Mouse (Mus musculus): ENCODE measurements around the gene Adam11.
A peak's percentile ranks its signal among the peaks of the same experiment; 100 is the strongest.
"Not testable (repeated sequence)": the region's sequence is repeated elsewhere in the genome, so short reads cannot be mapped to it uniquely, and the experiment has no call there.

Adam11 gene

DNA sequence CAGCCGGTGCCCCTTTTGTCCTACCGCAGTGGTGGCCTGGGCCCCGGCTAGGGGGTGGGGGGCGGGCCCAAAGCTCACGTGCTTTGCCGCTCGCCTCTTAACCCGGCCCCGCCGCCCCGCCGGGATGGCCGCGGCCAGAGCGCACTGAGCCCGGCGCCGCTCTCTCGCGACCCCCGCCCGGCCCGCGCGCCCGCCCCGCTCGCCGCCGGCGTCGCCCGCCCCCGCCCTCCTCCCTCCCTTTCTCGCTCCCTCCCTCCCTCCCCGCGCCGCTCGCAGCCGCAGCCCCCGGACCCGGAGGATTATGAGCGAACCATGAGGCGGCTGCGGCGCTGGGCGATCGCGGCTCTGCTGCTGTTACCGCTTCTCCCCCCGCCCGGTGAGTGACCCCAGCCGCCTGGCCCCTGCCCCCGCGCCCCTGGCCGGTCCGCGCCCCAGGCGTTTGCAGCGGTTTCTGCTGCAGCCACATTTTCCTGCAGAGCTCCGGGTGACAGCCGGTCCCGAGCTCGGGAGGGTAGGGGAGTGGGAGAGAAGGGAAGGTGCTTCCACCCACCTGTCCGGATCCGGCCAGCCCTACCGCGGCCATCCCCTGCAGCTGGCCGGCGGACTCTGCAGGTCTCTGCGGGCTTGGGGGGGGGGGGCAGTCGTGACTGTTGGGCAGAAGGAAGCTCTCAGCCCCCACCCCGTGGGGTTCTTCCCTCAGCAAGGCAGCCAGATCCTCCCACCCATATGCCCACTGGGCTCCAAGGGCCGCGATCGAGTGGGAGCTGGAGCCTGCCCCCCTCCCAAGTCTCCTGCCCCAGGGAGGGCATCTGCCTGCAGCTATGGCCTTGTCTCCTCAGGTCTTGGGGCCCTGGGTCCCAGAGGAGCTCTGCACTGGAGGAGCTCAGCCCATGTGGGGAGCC is at the start of gene Adam11:
TSS of gene Adam11 (plus strand) at position 131 of the 902 bp plus-strand sequence.
- DNase-seq = peak; percentile 70 to 80

DNA sequence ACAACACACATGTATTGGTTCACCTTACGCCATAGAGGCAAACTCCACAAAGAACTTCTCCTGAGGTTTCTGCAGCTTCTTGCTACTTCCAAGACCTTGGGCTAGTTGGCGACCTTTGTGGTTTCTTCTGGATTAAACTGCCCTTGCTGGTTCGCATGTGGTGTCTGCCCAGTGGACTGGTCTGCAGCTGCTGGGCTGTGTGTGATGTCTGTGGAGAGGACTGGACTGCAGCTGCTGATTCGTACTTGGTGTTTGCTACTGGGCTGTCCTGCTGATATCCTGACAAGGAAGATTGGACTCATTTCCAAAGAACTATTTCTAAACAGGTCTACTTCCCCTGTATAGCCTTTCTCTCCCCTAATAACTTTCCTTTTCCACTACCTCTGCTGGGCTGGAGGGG is 48.8 kb upstream of the Adam11 start:
- no peak for DNase-seq

DNA sequence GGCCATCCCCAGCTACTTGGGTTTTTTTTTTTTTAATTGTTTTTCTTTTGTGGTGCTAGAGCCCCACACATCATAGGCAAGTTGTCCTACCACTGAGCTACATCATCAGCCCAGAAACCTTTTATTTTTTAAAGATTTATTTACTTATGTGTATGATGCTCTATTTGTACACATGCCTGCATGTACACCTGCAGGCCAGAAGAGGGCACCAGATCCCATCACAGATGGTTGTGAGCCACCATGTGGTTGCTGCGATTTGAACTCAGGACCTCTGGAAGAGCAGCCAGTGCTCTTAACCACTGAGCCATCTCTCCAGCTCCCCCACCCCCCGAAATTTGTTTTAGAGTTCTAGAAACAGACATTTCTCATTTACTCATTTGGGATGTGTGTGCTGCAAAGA is 46.7 kb upstream of the Adam11 start:
- not testable (repeated sequence) for DNase-seq

DNA sequence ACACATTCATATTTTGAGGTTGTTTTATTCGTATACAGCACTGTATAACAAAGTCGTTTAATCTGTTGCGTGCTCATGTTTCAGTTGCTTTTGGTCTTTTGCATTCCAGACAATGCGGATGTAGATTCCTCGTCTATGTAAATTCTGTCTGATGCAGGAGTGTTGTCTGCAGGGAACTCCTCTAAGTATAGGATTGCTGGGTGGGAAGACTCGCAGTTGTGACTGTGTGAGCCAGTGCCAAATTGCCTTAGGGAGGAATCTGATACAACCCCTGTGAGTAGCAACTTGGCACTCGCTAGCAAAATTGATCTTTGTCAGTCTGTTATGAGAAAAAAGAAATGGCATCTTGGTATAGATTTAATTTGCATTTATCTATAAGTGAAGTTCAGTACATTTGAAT is 45.1 kb upstream of the Adam11 start:
- DNase-seq = no peak

DNA sequence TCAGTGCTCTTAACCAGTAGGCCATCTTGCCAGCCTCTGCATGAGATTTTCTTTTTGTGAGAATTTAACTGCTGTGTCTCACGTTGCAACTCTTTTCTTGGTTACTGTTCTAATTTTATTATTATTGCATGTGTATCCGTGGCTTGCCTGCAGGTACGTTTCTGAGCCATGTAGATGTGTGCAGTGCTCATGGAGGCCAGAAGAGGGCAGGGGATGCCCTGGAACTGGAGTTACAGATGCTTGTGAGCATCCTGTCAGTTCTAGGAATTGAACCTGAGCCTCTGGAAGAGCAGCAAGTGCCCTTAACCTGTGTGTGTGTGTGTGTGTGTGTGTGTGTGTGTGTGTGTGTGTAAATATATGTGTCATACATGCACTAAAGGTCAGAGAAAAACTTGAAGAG is 35.7 kb upstream of the Adam11 start:
- DNase-seq = peak in 1 of 2 experiments; percentile 60

DNA sequence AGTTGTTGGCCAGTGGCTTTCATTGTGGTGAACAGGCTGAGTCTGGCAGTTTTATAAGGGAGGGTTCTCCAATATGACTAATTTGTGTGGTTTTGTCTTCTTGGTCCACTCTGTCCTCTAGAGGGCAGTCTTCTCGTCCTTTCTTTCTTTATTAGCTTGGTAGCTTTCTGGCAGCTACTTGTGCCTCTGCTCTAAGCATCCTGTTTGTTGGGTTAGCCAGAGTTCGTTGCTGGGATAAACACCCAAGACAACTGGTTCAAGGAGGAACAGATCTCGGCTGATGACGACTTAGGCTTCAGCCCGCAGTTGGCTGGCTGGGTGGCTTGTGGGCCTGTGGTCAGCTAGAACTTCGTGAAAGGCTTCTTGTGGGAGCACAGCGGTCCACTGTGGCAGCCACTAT is 32.6 kb upstream of the Adam11 start:
- peak; percentile 52 to 65 for DNase-seq

GRCm38 (mm10) chr11:102729835-102730234 is 31.4 kb upstream of the Adam11 start:
- no peak for DNase-seq

GRCm38 (mm10) chr11:102731366-102731765 is 29.9 kb upstream of the Adam11 start:
- peak; percentile 69 to 77 for DNase-seq

DNA sequence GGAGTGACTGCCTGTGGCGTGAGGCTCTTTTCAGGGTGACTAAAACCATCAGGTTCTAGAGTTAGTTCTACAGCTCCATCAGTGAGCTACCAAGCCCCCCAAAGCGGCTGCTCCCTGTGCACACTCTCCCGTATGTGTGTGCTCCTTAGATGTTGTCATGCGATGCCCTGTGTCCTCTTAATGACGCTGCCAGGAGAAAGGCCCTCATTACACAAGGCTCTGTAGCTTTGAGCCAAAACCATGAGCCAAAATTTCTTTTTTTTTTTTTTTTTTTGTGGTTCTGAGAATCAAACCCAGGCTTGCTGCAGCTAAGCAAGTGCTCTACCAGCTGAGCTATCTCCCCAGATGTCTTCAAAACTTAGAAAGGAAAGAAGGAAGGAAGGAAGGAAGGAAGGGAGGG is 28.1 kb upstream of the Adam11 start:
- no peak for DNase-seq

- no peak for DNase-seq
Observed at GRCm38 (mm10) chr11:102734961-102735360, 26.3 kb upstream of the Adam11 start.

- peak in 1 of 2 experiments; percentile 39 for DNase-seq
Observed at GRCm38 (mm10) chr11:102738046-102738445, 23.2 kb upstream of the Adam11 start.

- peak; percentile 87 to 88 for DNase-seq
Observed at GRCm38 (mm10) chr11:102739278-102739966, 21.8 kb upstream of the Adam11 start.

DNA sequence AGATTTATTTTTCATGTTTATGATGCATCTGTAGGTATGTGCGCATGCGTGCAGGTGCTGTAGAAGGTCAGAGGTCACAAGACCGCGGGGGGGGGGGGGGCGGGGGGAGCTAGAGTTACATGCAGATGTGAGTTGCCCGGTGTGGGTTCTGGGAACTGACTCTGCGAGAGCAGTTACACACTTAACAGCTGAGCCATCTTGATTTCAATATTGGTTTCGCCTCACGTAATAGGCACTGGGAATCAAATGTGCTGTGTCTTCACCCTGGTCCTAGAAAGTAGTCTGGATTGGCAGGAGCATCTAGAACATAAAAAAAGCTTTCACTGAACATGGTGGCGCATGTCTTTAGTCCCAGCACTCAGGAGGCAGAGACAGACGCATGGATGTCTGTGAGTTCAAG is 20.6 kb upstream of the Adam11 start:
- DNase-seq = no peak

DNA sequence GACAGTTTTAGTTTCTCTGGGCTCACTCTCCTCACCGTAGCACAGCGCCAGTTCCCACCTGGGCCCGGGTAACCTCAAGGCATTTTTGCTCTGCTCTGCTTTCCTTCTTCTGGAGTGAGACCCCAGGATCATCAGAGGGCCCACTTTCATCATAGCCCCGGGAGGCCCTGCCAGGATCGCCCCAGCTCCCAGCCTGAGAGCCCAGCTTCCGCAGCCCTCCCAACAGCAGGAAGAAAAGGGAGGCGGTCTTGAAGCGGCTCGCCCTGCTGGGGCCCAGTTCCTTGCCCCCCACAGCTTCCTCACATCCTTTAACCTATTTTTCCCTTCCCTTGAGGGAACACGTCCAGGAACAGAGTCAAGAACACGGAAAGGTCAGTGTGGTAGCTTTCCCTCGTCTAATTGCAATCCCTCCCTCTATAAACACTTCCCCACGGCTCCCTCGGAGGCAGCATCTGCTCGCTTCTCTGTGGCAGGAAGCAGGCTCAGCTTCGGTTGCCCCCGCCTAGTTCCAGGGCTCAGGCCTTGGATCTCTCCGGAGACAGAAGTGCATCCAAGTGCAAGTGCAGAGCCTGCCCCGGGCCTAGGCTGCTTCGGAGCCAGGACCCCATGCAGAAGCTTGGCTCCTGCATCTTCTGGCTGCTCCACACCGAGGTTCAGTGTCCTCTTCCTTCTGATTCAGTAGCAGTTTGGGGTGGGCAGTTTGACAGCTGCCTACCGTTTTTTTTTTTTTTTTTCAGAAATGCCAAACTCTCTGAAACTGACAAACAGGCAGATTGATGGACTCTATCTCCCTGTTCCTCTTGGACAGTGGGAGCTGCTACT is 19.9 kb upstream of the Adam11 start:
- peak; percentile 90 to 92 for DNase-seq

GRCm38 (mm10) chr11:102742066-102742465 is 19.2 kb upstream of the Adam11 start:
- peak; percentile 49 to 60 for DNase-seq

GRCm38 (mm10) chr11:102742843-102743242 is 18.4 kb upstream of the Adam11 start:
- peak; percentile 51 to 57 for DNase-seq

GRCm38 (mm10) chr11:102744746-102745145 is 16.5 kb upstream of the Adam11 start:
- peak in 1 of 2 experiments; percentile 41 for DNase-seq

DNA sequence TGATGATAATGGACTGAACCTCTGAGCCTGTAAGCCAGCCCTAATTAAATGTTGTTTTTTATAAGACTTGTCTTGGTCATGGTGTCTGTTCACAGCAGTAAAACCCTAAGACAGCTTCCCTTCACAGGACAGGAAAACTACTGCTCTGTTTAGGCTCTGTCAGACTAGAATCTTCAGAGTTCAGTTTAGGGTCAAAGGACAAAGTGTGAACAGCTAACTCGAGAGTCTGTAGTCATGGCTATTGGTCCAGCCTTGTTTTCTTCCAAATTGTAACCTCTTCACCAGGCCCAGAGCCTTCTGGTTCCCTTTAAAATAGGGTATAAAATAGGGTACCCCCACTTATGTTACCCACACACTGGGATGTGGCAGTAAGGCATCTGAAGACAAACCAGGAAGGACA is 13.4 kb upstream of the Adam11 start:
- DNase-seq = peak in 1 of 2 experiments; percentile 2

GRCm38 (mm10) chr11:102748381-102748780 is 12.9 kb upstream of the Adam11 start:
- DNase-seq = peak; percentile 83 to 88

GRCm38 (mm10) chr11:102749712-102750111 is 11.5 kb upstream of the Adam11 start:
- DNase-seq = no peak

DNA sequence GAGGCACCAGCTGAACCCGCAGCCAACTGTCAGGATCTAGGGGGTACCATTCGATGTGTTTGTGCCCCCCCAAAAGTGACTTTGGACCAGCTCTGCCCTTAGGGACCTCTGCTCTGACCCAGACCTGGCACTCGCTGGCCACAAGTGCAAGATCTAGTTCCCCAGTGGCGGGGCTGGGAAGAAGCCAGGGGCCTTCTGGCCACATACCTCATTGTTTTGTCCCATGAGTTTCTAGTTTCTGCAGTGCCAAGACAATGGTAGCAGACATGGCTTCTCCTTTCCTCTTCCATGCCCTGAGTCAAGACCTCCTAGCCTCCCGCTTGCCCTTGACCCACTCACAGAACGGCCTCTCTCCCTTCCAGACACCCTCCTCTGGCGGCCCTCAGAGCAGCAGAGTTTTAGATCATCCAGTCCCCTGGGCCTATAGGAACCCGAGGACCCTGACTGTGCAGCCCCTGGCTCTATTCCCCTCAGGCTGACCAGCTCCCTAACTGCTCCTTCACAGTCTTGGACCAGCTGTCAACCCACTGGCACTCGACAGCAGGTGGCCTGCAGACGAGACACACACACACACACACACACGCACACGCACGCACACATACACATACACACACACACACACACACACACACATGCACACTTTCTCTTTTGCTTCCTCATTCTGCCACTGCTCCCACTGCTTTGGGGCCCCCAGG is 8.2 kb upstream of the Adam11 start:
- DNase-seq = peak in 1 of 2 experiments; percentile 57
